In genomic region chr5:72587192-72587681, GRCm38 (mm10) we compare ENCODE assay signal across 8 mouse cellular contexts. TPM values are rescaled to one million over a fixed set of nuclear protein-coding genes. Genes with fewer than 3 reads are reported as not detected.
DNase-seq lines count a peak whose midpoint lies in the region; ATAC-seq lines count a peak whose summit lies in the region.

Gene Gm5868, minus strand, starts transcription at chr5:72587551.

- H3K36me3 ChIP-seq in forebrain, embryonic 12.5 days (replicated peaks), result no peaks in the 10 kb centered on the region
- no peaks in the 10 kb centered on the region for H3K36me3 ChIP-seq in liver, embryonic 15.5 days (replicated peaks)

- peaks cover 7% of the 10 kb centered on the region; the same call in 1 of the 2 replicates for H3K4me1 ChIP-seq in forebrain, embryonic 12.5 days
- H3K4me1 ChIP-seq in liver, embryonic 15.5 days (replicated peaks), result no peaks in the 10 kb centered on the region

- H3K4me3 ChIP-seq in forebrain, embryonic 12.5 days (replicated peaks), result peak within 1 kb of the TSS; percentile 44
- peak within 1 kb of the TSS; percentile 25; the same call in 1 of the 2 replicates for H3K4me3 ChIP-seq in liver, embryonic 15.5 days (replicated peaks)

- peak; percentile 31; the same call in 1 of the 2 replicates for ATAC-seq in cerebellum, adult (ENCODE audit: insufficient number of reproducible peaks, low FRiP score, low TSS enrichment)
- ATAC-seq in forebrain, embryonic 12.5 days (ENCODE audit: low FRiP score), result peak; percentile 89
- no peak for ATAC-seq in liver, embryonic 15.5 days (ENCODE audit: insufficient read depth)

- H3K9ac ChIP-seq in forebrain, embryonic 12.5 days, result peak within 1 kb of the TSS; percentile 47; the same call in 1 of the 2 replicates
- H3K9ac ChIP-seq in liver, embryonic 15.5 days, result no peak within 1 kb of the TSS

- WGBS in forebrain, embryonic 12.5 days, result 3% methylated on average over 38 of the region's 38 CpGs
- WGBS in liver, embryonic 15.5 days (ENCODE audit: insufficient replicate concordance), result 5% methylated on average over 38 of the region's 38 CpGs

- DNase-seq in cerebellum, postnatal 14 days, result no peak
- DNase-seq in CD4-positive helper T cell, adult 2 months (ENCODE audit: low read depth, low spot score), result peak; percentile 5
- DNase-seq in urinary bladder, postnatal 25 days (ENCODE audit: low spot score), result no peak
- DNase-seq in left cerebral cortex, adult 18-20 months (ENCODE audit: low spot score in 2 of 2), result no peak
- no peak for DNase-seq in cerebellum, adult 9-11 months

- peak within 1 kb of the TSS; percentile 65 for H3K4me2 ChIP-seq in forebrain, embryonic 12.5 days
- peak within 1 kb of the TSS; percentile 50 for H3K4me2 ChIP-seq in liver, embryonic 15.5 days

- H3K27ac ChIP-seq in forebrain, embryonic 12.5 days, result no peak within 1 kb of the TSS
- no peak within 1 kb of the TSS for H3K27ac ChIP-seq in liver, embryonic 15.5 days (replicated peaks)

- no peaks in the 10 kb centered on the region for H3K9me3 ChIP-seq in forebrain, embryonic 12.5 days
- no peaks in the 10 kb centered on the region for H3K9me3 ChIP-seq in liver, embryonic 15.5 days (replicated peaks)

- H3K27me3 ChIP-seq in forebrain, embryonic 12.5 days, result peaks cover 24% of the 10 kb centered on the region
- H3K27me3 ChIP-seq in liver, embryonic 15.5 days, result peaks cover 32% of the 10 kb centered on the region

RNA-seq across cellular contexts. Expression of gene Gm5868, which starts in this region (rescaled TPM):
- polyA plus RNA-seq in forebrain, embryonic 12.5 days (2016; fragmentation: Nextera tagmentation; extraction: Ambion mirVana), result 3.2 and 3.5 TPM in 2 replicates
- not detected in 2 replicates for polyA plus RNA-seq in liver, embryonic 15.5 days (2015; fragmentation: Nextera tagmentation; extraction: Ambion mirVana)
- total RNA-seq in left cerebral cortex, adult 18-20 months (2021), result not detected
